Mouse (Mus musculus) stomach, embryonic 14.5 days (tissue): ENCODE data around the gene Fermt1. TPM values are rescaled to one million over a fixed set of nuclear protein-coding genes. Genes with fewer than 3 reads are reported as not detected.

Source experiments
- ATAC-seq: fragments of 200-750 bp; cut with Nextera tagmentation; 2 replicates; pipeline ENCODE4 v1.8.0; 2017; ENCODE audit warnings: low read depth, moderate TSS enrichment; ENCODE audit not compliant: insufficient number of reproducible peaks, insufficient read depth, low FRiP score
- H3K27ac ChIP-seq: fragments of 300-500 bp; sonication (generic); 2 replicates; pipeline ENCODE4 v1.5.1; 2014; ENCODE audit warnings: mild to moderate bottlenecking, low read length, moderate library complexity, mixed read lengths
- H3K27me3 ChIP-seq: fragments of 300-500 bp; sonication (generic); 2 replicates; pipeline ENCODE4 v1.6.1; 2014; ENCODE audit warnings: low read length, control low read depth, mixed read lengths; ENCODE audit not compliant: control insufficient read depth, insufficient read depth
- H3K36me3 ChIP-seq: fragments of 300-500 bp; sonication (generic); 2 replicates; pipeline ENCODE4 v1.6.1; 2014; ENCODE audit warnings: mild to moderate bottlenecking, control low read depth, low read length, moderate library complexity, mixed read lengths; ENCODE audit not compliant: control insufficient read depth, insufficient read depth
- H3K4me1 ChIP-seq: fragments of 300-500 bp; sonication (generic); 2 replicates; pipeline ENCODE4 v1.6.1; 2014; ENCODE audit warnings: low read length, control low read depth, mixed read lengths; ENCODE audit not compliant: control insufficient read depth, insufficient read depth
- H3K4me2 ChIP-seq: fragments of 300-500 bp; sonication (generic); replicated peaks from 2 replicates; pipeline ENCODE4 v1.6.1; 2014; ENCODE audit warnings: low read depth, low read length, control low read depth
- H3K4me3 ChIP-seq: fragments of 300-500 bp; sonication (generic); 2 replicates; pipeline ENCODE4 v1.5.1; 2014; ENCODE audit warnings: low read depth, low read length, control low read depth
- H3K9ac ChIP-seq: fragments of 300-500 bp; sonication (generic); replicated peaks from 2 replicates; pipeline ENCODE4 v1.6.1; 2014; ENCODE audit warnings: low read depth, mild to moderate bottlenecking, control low read depth, low read length, moderate library complexity, mixed read lengths
- H3K9me3 ChIP-seq: fragments of 300-500 bp; sonication (generic); 2 replicates; pipeline ENCODE4 v1.6.1; 2016; ENCODE audit warnings: low read depth, low read length, control low read depth; ENCODE audit not compliant: control insufficient read depth
- WGBS: fragments of 180-500 bp; shearing (Covaris S2); extraction: QIAGEN DNeasy Blood & Tissue Kit; methylation state at CpG from one replicate; pipeline ENCODE4 v1.1.7; 2014; 5-methylcytosine and 5-hydroxymethylcytosine counted together
- polyA plus RNA-seq: library from polyadenylated mRNA; unstranded; fragments of >200 nt; fragmentation: Nextera tagmentation; extraction: Ambion mirVana; gene quantifications from 2 replicates; pipeline ENCODE4 v1.2.1, GENCODE M21; 2014

Fermt1 gene
- polyA plus RNA-seq, 1 experiment from 2014 or later = 55.8 TPM

DNA sequence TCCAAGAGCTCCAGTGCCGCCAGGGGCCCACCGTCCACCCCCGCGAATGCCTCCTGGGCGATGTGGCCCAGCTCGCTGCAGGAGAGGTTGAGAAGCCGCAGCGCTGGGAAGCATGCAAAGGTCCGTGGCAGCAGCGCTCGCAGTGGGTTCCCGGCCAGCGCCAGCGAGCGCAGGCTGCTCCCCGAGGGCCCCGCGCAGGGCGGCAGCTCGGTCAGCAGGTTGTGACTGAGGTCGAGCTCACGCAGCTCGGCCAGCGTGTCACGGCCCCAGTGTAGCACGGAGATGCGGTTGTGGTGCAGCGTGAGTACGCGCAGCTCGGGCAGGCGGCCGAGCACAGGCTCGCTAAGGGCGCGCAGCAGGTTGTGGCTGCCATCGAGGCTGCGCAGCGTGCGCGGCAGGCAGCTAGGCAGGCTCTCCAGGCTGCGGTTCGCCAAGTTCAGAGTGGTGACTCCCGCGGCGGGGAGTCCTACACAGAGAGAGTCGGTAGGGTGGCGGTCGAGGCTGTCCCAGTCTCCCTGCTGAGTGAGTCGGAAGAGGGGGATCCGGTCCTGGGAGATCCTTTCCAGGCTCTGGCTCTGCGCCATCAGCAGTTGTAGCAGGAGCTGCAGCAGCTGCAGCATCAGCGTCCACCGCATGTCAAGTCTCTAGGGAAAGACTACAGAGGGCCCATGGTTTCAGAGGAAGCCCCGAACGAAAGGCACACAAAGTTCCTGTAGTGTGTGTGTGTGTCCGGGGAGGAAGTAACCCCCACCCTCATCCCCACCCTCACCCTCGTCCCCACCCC lies 66.3 kb downstream of the Fermt1 start:
- Histone ChIP-seq H3K4me2 (peak overlapping the region; percentile 97), H3K4me3 (peak overlapping the region; percentile 43), H3K9me3 (no peaks in the 10 kb centered on the region), H3K36me3 (no peaks in the 10 kb centered on the region), H3K27me3 (peaks cover 7% of the 10 kb centered on the region), H3K27ac (no peak overlapping the region), H3K9ac (peak overlapping the region; percentile 25; the same call in 1 of the 2 replicates), H3K4me1 (no peaks in the 10 kb centered on the region; the same call in 1 of the 2 replicates)
- ATAC-seq = peak; percentile 62; the same call in 1 of the 2 replicates
- whole genome bisulfite sequencing = under 1% methylated on average over 58 of the region's 58 CpGs

- no peak overlapping the region for H3K9ac ChIP-seq
- no peaks in the 10 kb centered on the region; the same call in 1 of the 2 replicates for H3K4me1 ChIP-seq
- H3K36me3 ChIP-seq = no peaks in the 10 kb centered on the region
- no peak overlapping the region for H3K4me3 ChIP-seq
- 56% methylated on average over 1 of the region's 1 CpGs for WGBS
- no peak overlapping the region for H3K4me2 ChIP-seq
- H3K27me3 ChIP-seq = peaks cover 7% of the 10 kb centered on the region
- H3K27ac ChIP-seq = no peak overlapping the region
- H3K9me3 ChIP-seq = no peaks in the 10 kb centered on the region
- no peak for ATAC-seq
Observed at GRCm38 (mm10) chr2:132876991-132877390, 68.7 kb downstream of the Fermt1 start.

- Histone ChIP-seq H3K4me2 (no peak overlapping the region), H3K9ac (no peak overlapping the region), H3K27me3 (no peaks in the 10 kb centered on the region), H3K4me3 (no peak overlapping the region), H3K36me3 (no peaks in the 10 kb centered on the region), H3K27ac (no peak overlapping the region), H3K9me3 (no peaks in the 10 kb centered on the region), H3K4me1 (no peaks in the 10 kb centered on the region)
- 79% methylated on average over 10 of the region's 10 CpGs for WGBS
- no peak for ATAC-seq
Observed at GRCm38 (mm10) chr2:132873657-132874326, 71.9 kb downstream of the Fermt1 start.

GRCm38 (mm10) chr2:132871663-132872062 lies 74.0 kb downstream of the Fermt1 start:
- Histone ChIP-seq H3K4me2 (no peak overlapping the region), H3K27ac (no peak overlapping the region), H3K9me3 (no peaks in the 10 kb centered on the region), H3K4me1 (no peaks in the 10 kb centered on the region), H3K9ac (no peak overlapping the region), H3K4me3 (no peak overlapping the region), H3K27me3 (no peaks in the 10 kb centered on the region), H3K36me3 (peaks cover 2% of the 10 kb centered on the region; the same call in 1 of the 2 replicates)
- 63% methylated on average over 3 of the region's 3 CpGs for WGBS
- ATAC-seq = no peak

DNA sequence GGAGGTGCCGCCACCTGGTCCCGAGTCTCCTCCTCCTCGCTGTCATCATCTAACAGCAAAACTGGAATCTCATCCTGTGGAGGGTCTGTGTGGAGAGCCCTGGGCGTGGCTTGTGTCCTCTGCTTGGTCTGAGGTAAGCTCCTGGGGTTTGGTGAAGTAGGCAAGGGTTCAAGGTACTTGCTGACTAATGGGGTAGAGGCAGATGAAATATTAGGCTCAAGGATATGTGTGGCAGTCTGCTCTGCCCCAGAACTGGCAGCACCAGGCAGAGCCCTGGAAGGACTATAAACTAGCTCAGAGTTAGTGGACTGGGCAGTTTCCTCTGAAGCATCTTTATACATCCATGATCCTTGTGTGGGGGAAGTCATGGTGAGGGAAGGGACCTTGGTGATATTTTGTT lies 75.4 kb downstream of the Fermt1 start:
- Histone ChIP-seq H3K4me3 (no peak overlapping the region), H3K36me3 (peaks cover 12% of the 10 kb centered on the region; the same call in 1 of the 2 replicates), H3K9ac (no peak overlapping the region), H3K4me2 (no peak overlapping the region), H3K27ac (no peak overlapping the region), H3K4me1 (no peaks in the 10 kb centered on the region), H3K9me3 (no peaks in the 10 kb centered on the region), H3K27me3 (no peaks in the 10 kb centered on the region)
- 73% methylated on average over 4 of the region's 4 CpGs for WGBS
- peak; percentile 28; the same call in 1 of the 2 replicates for ATAC-seq

DNA sequence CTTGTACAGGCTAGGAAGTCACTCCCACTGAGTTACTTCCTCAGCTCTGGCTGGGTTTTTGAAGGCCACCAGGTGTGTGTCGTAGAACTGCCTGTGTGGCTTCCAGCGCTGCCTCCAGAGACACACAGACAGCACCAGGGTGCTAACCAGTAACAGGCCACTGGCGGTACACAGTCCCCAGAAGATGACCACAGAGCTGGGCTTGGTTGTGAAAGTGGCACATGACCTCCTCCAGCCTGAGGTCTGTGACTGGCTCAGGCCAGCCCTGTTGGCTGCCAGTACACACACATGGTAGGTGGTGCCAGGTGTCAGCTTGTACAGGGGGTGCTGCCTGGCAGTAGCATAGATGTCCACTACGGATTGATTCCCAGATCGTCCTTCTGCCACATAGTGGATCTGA lies 76.0 kb downstream of the Fermt1 start:
- no peak overlapping the region for H3K27ac ChIP-seq
- peak; percentile 28; the same call in 1 of the 2 replicates for ATAC-seq
- no peaks in the 10 kb centered on the region for H3K27me3 ChIP-seq
- H3K4me3 ChIP-seq = no peak overlapping the region
- no peaks in the 10 kb centered on the region for H3K9me3 ChIP-seq
- H3K4me1 ChIP-seq = no peaks in the 10 kb centered on the region
- WGBS = 90% methylated on average over 5 of the region's 5 CpGs
- peaks cover 15% of the 10 kb centered on the region; the same call in 1 of the 2 replicates for H3K36me3 ChIP-seq
- no peak overlapping the region for H3K4me2 ChIP-seq
- no peak overlapping the region for H3K9ac ChIP-seq

DNA sequence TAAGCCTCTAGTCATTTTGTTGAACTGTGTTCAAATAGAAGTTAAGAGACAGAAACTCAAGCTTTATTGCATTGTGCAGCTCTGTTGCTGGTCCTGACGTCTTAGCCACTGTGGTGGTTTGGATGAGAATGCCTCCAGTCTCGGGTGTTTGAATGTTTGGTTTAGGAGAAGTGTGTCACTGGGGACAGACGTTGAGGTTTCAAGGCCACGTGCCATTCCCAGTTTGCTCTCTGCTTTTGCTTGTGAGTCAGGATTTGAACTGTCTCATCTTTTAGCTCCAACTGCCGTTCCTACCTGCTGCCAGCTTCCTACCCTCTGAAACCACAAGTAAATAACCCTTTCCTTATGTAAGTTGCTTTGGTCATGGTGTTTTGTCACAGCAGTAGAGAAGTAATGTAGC lies 78.2 kb downstream of the Fermt1 start:
- no peaks in the 10 kb centered on the region for H3K27me3 ChIP-seq
- H3K9ac ChIP-seq = no peak overlapping the region
- WGBS = 72% methylated on average over 5 of the region's 5 CpGs
- H3K27ac ChIP-seq = no peak overlapping the region
- peaks cover 17% of the 10 kb centered on the region; the same call in 1 of the 2 replicates for H3K36me3 ChIP-seq
- H3K4me1 ChIP-seq = no peaks in the 10 kb centered on the region
- no peaks in the 10 kb centered on the region for H3K9me3 ChIP-seq
- no peak overlapping the region for H3K4me2 ChIP-seq
- no peak for ATAC-seq
- H3K4me3 ChIP-seq = no peak overlapping the region

- H3K27ac ChIP-seq = no peak overlapping the region
- H3K4me3 ChIP-seq = no peak overlapping the region
- no peak overlapping the region for H3K4me2 ChIP-seq
- ATAC-seq = no peak
- peaks cover 17% of the 10 kb centered on the region; the same call in 1 of the 2 replicates for H3K36me3 ChIP-seq
- no peaks in the 10 kb centered on the region for H3K27me3 ChIP-seq
- H3K4me1 ChIP-seq = no peaks in the 10 kb centered on the region
- H3K9ac ChIP-seq = no peak overlapping the region
- no peaks in the 10 kb centered on the region for H3K9me3 ChIP-seq
- WGBS = 91% methylated on average over 2 of the region's 2 CpGs
Observed at GRCm38 (mm10) chr2:132863325-132863724, 82.4 kb downstream of the Fermt1 start.
